Mouse (Mus musculus) testis, adult 2 months (tissue): ENCODE measurements around the gene Armc5. TPM values are rescaled to one million over a fixed set of nuclear protein-coding genes. Genes with fewer than 3 reads are reported as not detected.

Experiments used
- H3K27ac ChIP-seq: fragments of 200-500 bp; 2 replicates; pipeline ENCODE4 v1.5.1; 2012; ENCODE audit warnings: low read depth, low read length; ENCODE audit not compliant: control insufficient read depth, insufficient read depth
- H3K27me3 ChIP-seq: fragments of 200-500 bp; 2 replicates; pipeline ENCODE4 v1.6.1; 2012; ENCODE audit warnings: mild to moderate bottlenecking, low read length, moderate library complexity; ENCODE audit not compliant: control insufficient read depth, insufficient read depth
- H3K36me3 ChIP-seq: fragments of 200-500 bp; 2 replicates; pipeline ENCODE4 v1.6.1; 2012; ENCODE audit warnings: mild to moderate bottlenecking, low read length; ENCODE audit not compliant: control insufficient read depth, insufficient read depth
- H3K4me1 ChIP-seq: fragments of 200-500 bp; 2 replicates; pipeline ENCODE4 v1.6.1; 2012; ENCODE audit warnings: low read length; ENCODE audit not compliant: control insufficient read depth, insufficient read depth
- H3K4me3 ChIP-seq: fragments of 200-500 bp; 2 replicates; pipeline ENCODE4 v1.5.1; 2012; ENCODE audit warnings: low read depth, mild to moderate bottlenecking, low read length, moderate library complexity, mixed read lengths; ENCODE audit not compliant: control insufficient read depth
- CTCF ChIP-seq: fragments of 200-500 bp; IDR thresholded peaks from 2 replicates; pipeline ENCODE4 v1.5.1; 2012; ENCODE audit warnings: low read depth, mild to moderate bottlenecking, inconsistent platforms, low read length, moderate library complexity; ENCODE audit not compliant: control insufficient read depth, insufficient read depth, insufficient replicate concordance
- POLR2A ChIP-seq: fragments of 200-500 bp; IDR thresholded peaks from 2 replicates; pipeline ENCODE4 v1.6.1; 2012; ENCODE audit warnings: low read depth, mild to moderate bottlenecking, inconsistent platforms, low read length, moderate library complexity; ENCODE audit not compliant: control insufficient read depth
- polyA plus RNA-seq: library from polyadenylated mRNA; depleted of rRNA; stranded (reverse); fragments of >200 nt; gene quantifications from 2 replicates; pipeline ENCODE4 v1.2.3, GENCODE M21; 2012; rRNA removed

Gene Armc5
- polyA plus RNA-seq, 1 experiment: 11.4 TPM

GRCm38 (mm10) chr7:128276051-128276450 is 38.9 kb downstream of the Armc5 start:
- H3K36me3 ChIP-seq: no peaks in the 10 kb centered on the region
- H3K4me3 ChIP-seq: no peak overlapping the region
- no peak overlapping the region for H3K27ac ChIP-seq
- H3K4me1 ChIP-seq: no peaks in the 10 kb centered on the region; the same call in 1 of the 2 replicates
- no peak for TF ChIP-seq CTCF
- TF ChIP-seq POLR2A: no peak
- no peaks in the 10 kb centered on the region for H3K27me3 ChIP-seq

- H3K36me3 ChIP-seq: no peaks in the 10 kb centered on the region
- no peak overlapping the region for H3K27ac ChIP-seq
- no peaks in the 10 kb centered on the region; the same call in 1 of the 2 replicates for H3K4me1 ChIP-seq
- H3K4me3 ChIP-seq: no peak overlapping the region
- no peaks in the 10 kb centered on the region for H3K27me3 ChIP-seq
- TF ChIP-seq CTCF (no peak), POLR2A (no peak)
Measured at GRCm38 (mm10) chr7:128279750-128280149, 42.6 kb downstream of the Armc5 start.

GRCm38 (mm10) chr7:128281765-128282164 is 44.6 kb downstream of the Armc5 start:
- TF ChIP-seq CTCF: no peak
- TF ChIP-seq POLR2A: no peak
- Histone ChIP-seq H3K27ac (no peak overlapping the region), H3K36me3 (no peaks in the 10 kb centered on the region), H3K4me3 (no peak overlapping the region), H3K27me3 (no peaks in the 10 kb centered on the region), H3K4me1 (no peaks in the 10 kb centered on the region; the same call in 1 of the 2 replicates)

- Histone ChIP-seq H3K27me3 (no peaks in the 10 kb centered on the region), H3K4me3 (no peak overlapping the region), H3K27ac (no peak overlapping the region), H3K4me1 (no peaks in the 10 kb centered on the region), H3K36me3 (no peaks in the 10 kb centered on the region)
- TF ChIP-seq POLR2A (no peak), CTCF (no peak)
Measured at GRCm38 (mm10) chr7:128282532-128283244, 45.5 kb downstream of the Armc5 start.

GRCm38 (mm10) chr7:128284047-128284446 is 46.9 kb downstream of the Armc5 start:
- H3K36me3 ChIP-seq: no peaks in the 10 kb centered on the region
- no peak for TF ChIP-seq POLR2A
- TF ChIP-seq CTCF: no peak
- H3K27me3 ChIP-seq: no peaks in the 10 kb centered on the region
- no peaks in the 10 kb centered on the region for H3K4me1 ChIP-seq
- H3K27ac ChIP-seq: no peak overlapping the region
- H3K4me3 ChIP-seq: no peak overlapping the region

- Histone ChIP-seq H3K27ac (no peak overlapping the region), H3K27me3 (no peaks in the 10 kb centered on the region), H3K4me3 (no peak overlapping the region), H3K4me1 (no peaks in the 10 kb centered on the region), H3K36me3 (no peaks in the 10 kb centered on the region)
- TF ChIP-seq POLR2A (no peak), CTCF (no peak)
Measured at GRCm38 (mm10) chr7:128285060-128285459, 47.9 kb downstream of the Armc5 start.

- Histone ChIP-seq H3K36me3 (no peaks in the 10 kb centered on the region), H3K4me3 (no peak overlapping the region), H3K4me1 (no peaks in the 10 kb centered on the region), H3K27me3 (no peaks in the 10 kb centered on the region), H3K27ac (no peak overlapping the region)
- no peak; the same call in 1 of the 2 replicates for TF ChIP-seq CTCF
- TF ChIP-seq POLR2A: no peak
Measured at GRCm38 (mm10) chr7:128288923-128289544, 51.9 kb downstream of the Armc5 start.

Other genes starting within 250 kb of the Armc5 start
- gene Pycard, start 243.5 kb upstream of the Armc5 start, polyA plus RNA-seq: 2.9 and 3.1 TPM in 2 replicates
- gene Trim72, start 233.4 kb upstream of the Armc5 start, polyA plus RNA-seq: 0.25 and 0.32 TPM in 2 replicates
- gene Itgam, start 174.7 kb upstream of the Armc5 start, polyA plus RNA-seq: 0.25 and 0.55 TPM in 2 replicates
- not detected in 2 replicates for gene Gm49368, start 174.7 kb upstream of the Armc5 start, polyA plus RNA-seq
- gene Itgax, start 107.8 kb upstream of the Armc5 start, polyA plus RNA-seq: 0.16 and 0.24 TPM in 2 replicates
- gene Itgad, start 83.0 kb upstream of the Armc5 start, polyA plus RNA-seq: 21.1 and 21.4 TPM in 2 replicates
- gene Cox6a2, start 31.0 kb upstream of the Armc5 start, polyA plus RNA-seq: 0.35 and 0.52 TPM in 2 replicates
- gene 9130023H24Rik, start 689 bp downstream of the Armc5 start, polyA plus RNA-seq: 8.1 and 9.5 TPM in 2 replicates
- 3.7 and 5.2 TPM in 2 replicates for gene Tgfb1i1, start 9.5 kb downstream of the Armc5 start, polyA plus RNA-seq
- 1.2 and 2.0 TPM in 2 replicates for gene Slc5a2, start 28.3 kb downstream of the Armc5 start, polyA plus RNA-seq
- gene BC017158, start 60.8 kb downstream of the Armc5 start, polyA plus RNA-seq: 10.0 and 10.8 TPM in 2 replicates
- 46.7 and 50.4 TPM in 2 replicates for gene Rgs10, start 181.4 kb downstream of the Armc5 start, polyA plus RNA-seq
- 32.1 and 36.0 TPM in 2 replicates for gene Tial1, start 224.4 kb downstream of the Armc5 start, polyA plus RNA-seq